Mouse (Mus musculus) myocyte (in vitro differentiated cells): Measurements from ENCODE around the gene Gadd45b. TPM values are rescaled to one million over a fixed set of nuclear protein-coding genes. Genes with fewer than 3 reads are reported as not detected.
A peak's percentile ranks its signal among the peaks of the same experiment; 100 is the strongest.

Experiments
- H3K27me3 ChIP-seq: one replicate; pipeline ENCODE4 v1.6.1; 2011; ENCODE audit not compliant: control insufficient read depth, insufficient read depth, insufficient read length
- H3K36me3 ChIP-seq: one replicate; pipeline ENCODE4 v1.6.1; 2011; ENCODE audit not compliant: control insufficient read depth, insufficient read depth
- H3K4me2 ChIP-seq: one replicate; pipeline ENCODE4 v1.6.1; 2011; ENCODE audit warnings: low read depth, control low read depth
- H3K4me3 ChIP-seq: one replicate; pipeline ENCODE4 v1.5.1; 2011; ENCODE audit warnings: mild to moderate bottlenecking, control low read depth, moderate library complexity
- H3K79me2 ChIP-seq: one replicate; pipeline ENCODE4 v1.6.1; 2011; ENCODE audit not compliant: control insufficient read depth, insufficient read depth
- H3ac ChIP-seq: one replicate; pipeline ENCODE4 v1.6.1; 2011; ENCODE audit not compliant: control insufficient read depth, insufficient read length
- CEBPB ChIP-seq: IDR thresholded peaks from 2 replicates; pipeline ENCODE4 v1.6.1; 2011; ENCODE audit warnings: mild to moderate bottlenecking, moderate library complexity; ENCODE audit not compliant: poor library complexity, insufficient read depth, severe bottlenecking
- E2F4 ChIP-seq: IDR thresholded peaks from one replicate; pipeline ENCODE4 v1.6.1; 2011; ENCODE audit warnings: mild to moderate bottlenecking, control low read depth, moderate library complexity; ENCODE audit not compliant: insufficient read depth
- MAX ChIP-seq: IDR thresholded peaks from one replicate; pipeline ENCODE4 v1.6.1; 2011; ENCODE audit warnings: low read depth, mild to moderate bottlenecking, control low read depth
- MYOD1 ChIP-seq, 3 experiments: IDR thresholded peaks; one replicate each; pipeline ENCODE4 v1.6.1; 2011; ENCODE audit warnings: control low read depth in 2 of 3, low read depth in 2 of 3, mild to moderate bottlenecking in 2 of 3, moderate library complexity in 1 of 3; ENCODE audit not compliant: insufficient read length in 2 of 3, control insufficient read depth in 1 of 3
- MYOG ChIP-seq, 3 experiments: IDR thresholded peaks; one replicate each; pipeline ENCODE4 v1.6.1; 2011; ENCODE audit warnings: control low read depth in 2 of 3, low read depth in 2 of 3, mild to moderate bottlenecking in 2 of 3; ENCODE audit not compliant: insufficient read length in 2 of 3, control insufficient read depth in 1 of 3, insufficient read depth in 1 of 3
- POLR2A ChIP-seq: IDR thresholded peaks from one replicate; pipeline ENCODE4 v1.6.1; 2011; ENCODE audit warnings: low read depth, mild to moderate bottlenecking, control low read depth, moderate library complexity; ENCODE audit not compliant: insufficient read length
- POLR2AphosphoS2 ChIP-seq: IDR thresholded peaks from one replicate; pipeline ENCODE4 v1.6.1; 2011; ENCODE audit warnings: low read depth, control low read depth; ENCODE audit not compliant: insufficient read length
- REST ChIP-seq: IDR thresholded peaks from one replicate; pipeline ENCODE4 v1.6.1; 2011; ENCODE audit warnings: mild to moderate bottlenecking, control low read depth, moderate library complexity; ENCODE audit not compliant: insufficient read depth, insufficient read length
- SRF ChIP-seq: IDR thresholded peaks from one replicate; pipeline ENCODE4 v1.6.1; 2011; ENCODE audit warnings: low read depth; ENCODE audit not compliant: control insufficient read depth, insufficient read length
- TCF12 ChIP-seq: IDR thresholded peaks from one replicate; pipeline ENCODE4 v1.6.1; 2011; ENCODE audit warnings: mild to moderate bottlenecking, control low read depth; ENCODE audit not compliant: poor library complexity, insufficient read depth, severe bottlenecking
- TCF3 ChIP-seq: IDR thresholded peaks from one replicate; pipeline ENCODE4 v1.6.1; 2011; ENCODE audit warnings: low read depth, control low read depth; ENCODE audit not compliant: insufficient read length
- USF1 ChIP-seq: IDR thresholded peaks from one replicate; pipeline ENCODE4 v1.6.1; 2011; ENCODE audit warnings: low read depth, mild to moderate bottlenecking, control low read depth, moderate library complexity
- polyA plus RNA-seq: library from polyadenylated mRNA; unstranded; fragments of >200 nt; fragmentation: generic; extraction: Trizol; gene quantifications from one replicate; pipeline ENCODE4 v1.2.1, GENCODE M21; 2012; ENCODE audit warnings: missing spikeins

The Gadd45b gene
- polyA plus RNA-seq, 1 experiment, result 52.2 TPM

DNA sequence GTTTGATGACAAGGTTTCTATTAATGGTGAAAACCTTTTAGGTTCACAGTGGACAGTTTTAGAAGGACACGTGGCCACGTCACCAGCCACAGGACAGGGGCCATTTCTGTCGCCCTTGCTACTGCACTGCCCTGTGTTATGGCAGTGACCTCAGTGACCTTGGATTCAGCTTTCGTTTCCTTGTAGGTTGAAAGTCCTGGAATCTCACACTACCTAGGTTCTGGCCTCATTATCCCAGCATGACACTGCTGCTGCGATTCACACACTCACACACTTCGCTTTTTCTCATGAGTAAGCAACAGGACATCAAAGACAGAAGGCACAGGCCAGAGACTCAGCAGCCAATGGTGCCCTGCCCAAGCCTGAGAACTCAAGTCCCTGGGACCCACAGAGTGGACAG, 27.0 kb downstream of the Gadd45b start:
- H3K36me3 ChIP-seq, result no peaks in the 10 kb centered on the region
- H3K79me2 ChIP-seq, result no peaks in the 10 kb centered on the region
- H3K4me2 ChIP-seq, result no peak overlapping the region
- no peak overlapping the region for H3ac ChIP-seq
- H3K4me3 ChIP-seq, result no peak overlapping the region
- no peaks in the 10 kb centered on the region for H3K27me3 ChIP-seq
- TF ChIP-seq POLR2A (no peak), POLR2AphosphoS2 (no peak), MAX (no peak), TCF12 (no peak), SRF (no peak), MYOD1 (IDR thresholded peaks at IDR 0.05; ENCODE audit: control insufficient read depth in 1 of 3, insufficient read length in 2 of 3, low read depth in 2 of 3) (no peak), CEBPB (no peak), REST (no peak), USF1 (no peak)

DNA sequence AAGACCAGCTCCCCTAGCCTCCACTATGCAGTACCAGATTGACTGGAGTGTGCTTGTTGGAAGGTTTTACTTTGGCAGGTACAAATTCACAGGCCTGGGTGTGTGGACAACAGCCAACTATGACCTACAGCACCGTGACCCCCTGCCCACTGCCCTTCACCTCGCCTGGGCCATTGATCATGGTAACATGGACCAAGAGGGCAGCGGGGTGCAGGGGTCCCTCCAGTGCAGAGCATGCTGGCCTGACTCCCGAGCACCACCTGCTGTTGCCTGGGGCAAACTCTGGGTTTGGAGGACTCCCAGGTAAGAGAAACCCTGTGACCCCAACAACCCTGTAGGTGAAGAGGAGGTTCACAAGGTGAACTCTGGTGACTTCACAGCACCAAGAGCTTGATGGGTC, 27.9 kb downstream of the Gadd45b start:
- Histone ChIP-seq H3K4me3 (no peak overlapping the region), H3K27me3 (no peaks in the 10 kb centered on the region), H3ac (no peak overlapping the region), H3K36me3 (no peaks in the 10 kb centered on the region), H3K4me2 (no peak overlapping the region), H3K79me2 (no peaks in the 10 kb centered on the region)
- no peak for TF ChIP-seq E2F4
- no peak for TF ChIP-seq TCF3

DNA sequence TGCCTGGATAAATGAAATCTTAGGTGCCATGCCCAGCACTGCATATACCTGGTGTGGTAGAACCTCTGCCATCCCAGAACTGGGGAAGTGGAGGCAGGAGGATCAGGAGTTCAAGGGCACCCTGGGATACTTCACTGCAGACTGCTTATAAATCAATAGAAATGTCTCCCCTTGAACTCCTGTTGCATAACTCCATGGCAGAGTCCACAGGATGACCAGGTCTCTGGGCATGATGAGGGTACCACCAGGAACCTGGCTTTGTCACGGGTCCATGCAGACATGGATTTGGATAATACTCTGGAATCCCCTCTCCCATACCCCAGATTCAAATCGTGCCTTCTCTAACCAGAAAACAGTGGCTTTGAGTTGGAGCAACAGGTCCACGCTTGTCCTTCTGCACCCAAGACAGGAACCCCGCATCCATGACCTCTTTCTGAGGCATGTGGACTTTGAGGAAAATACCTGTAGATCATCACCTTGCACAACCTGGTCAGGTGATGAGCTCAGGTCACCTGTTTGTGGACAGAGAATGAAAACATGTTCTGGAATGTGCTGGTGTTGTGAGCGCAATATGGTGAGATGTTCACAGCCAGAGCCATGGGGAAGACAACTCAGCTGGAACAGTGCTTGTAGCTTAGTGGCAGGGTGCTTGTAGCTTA, 29.2 kb downstream of the Gadd45b start:
- Histone ChIP-seq H3K36me3 (no peaks in the 10 kb centered on the region), H3K79me2 (no peaks in the 10 kb centered on the region), H3K4me2 (no peak overlapping the region), H3K4me3 (no peak overlapping the region), H3ac (no peak overlapping the region), H3K27me3 (no peaks in the 10 kb centered on the region)
- TF ChIP-seq TCF12 (no peak), POLR2A (no peak), MYOG (IDR thresholded peaks at IDR 0.05; ENCODE audit: control insufficient read depth in 1 of 3, insufficient read depth in 1 of 3, insufficient read length in 2 of 3, low read depth in 2 of 3) (no peak), USF1 (no peak), MYOD1 (IDR thresholded peaks at IDR 0.05; ENCODE audit: control insufficient read depth in 1 of 3, insufficient read length in 2 of 3, low read depth in 2 of 3) (no peak), SRF (no peak)

DNA sequence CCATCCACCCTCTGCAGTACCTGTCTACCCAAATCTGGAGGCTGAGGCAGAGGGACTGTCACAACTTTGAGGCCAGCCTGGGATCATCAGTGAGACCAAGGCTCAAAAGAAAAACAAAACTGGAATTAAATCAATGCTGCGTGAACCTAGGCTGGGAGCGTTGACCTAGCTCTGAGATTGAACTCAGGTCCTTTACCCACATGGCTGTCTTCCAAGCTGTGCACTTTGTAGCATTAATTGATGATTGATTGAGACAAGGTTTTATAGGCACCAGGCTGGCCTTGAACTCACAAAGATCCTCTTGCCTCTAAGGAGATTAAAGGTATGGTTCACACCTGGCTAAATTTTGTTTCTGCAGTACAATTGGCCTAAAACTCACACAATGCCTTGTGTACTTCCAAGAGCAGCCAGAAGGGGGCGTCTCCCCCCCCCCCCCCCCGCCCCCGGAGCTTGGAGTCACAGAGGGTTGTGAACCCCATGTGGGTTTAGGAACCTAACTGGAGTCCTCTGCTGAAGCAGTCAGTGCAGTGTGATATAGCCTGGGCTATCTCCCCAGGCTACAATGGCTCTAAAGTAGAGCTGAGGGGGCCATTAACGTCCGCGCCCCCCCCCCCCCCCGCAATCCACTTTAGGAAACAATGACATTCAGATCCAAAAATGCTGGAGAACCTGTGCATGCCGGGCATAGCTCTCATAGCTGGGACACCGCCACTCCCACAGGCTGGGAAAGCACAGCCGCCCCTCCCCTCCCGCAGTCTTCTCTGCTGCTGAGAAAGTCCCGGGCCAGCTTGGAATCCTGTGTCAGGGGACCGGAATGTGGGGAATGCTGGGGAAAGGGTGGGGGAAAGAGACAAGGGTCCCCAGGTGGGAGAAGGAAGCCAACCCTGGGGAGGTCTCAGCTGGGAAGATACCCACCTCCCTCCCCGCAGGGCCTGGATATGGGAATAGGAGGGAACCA, 31.0 kb downstream of the Gadd45b start:
- Histone ChIP-seq H3ac (no peak overlapping the region), H3K4me2 (peak overlapping the region; percentile 73), H3K27me3 (no peaks in the 10 kb centered on the region), H3K36me3 (no peaks in the 10 kb centered on the region), H3K79me2 (no peaks in the 10 kb centered on the region), H3K4me3 (peak overlapping the region; percentile 4)
- no peak for TF ChIP-seq SRF
- TF ChIP-seq REST, result no peak
- no peak for TF ChIP-seq USF1
- peak; percentile 41 for TF ChIP-seq TCF3
- no peak for TF ChIP-seq POLR2AphosphoS2
- TF ChIP-seq MAX, result no peak
- TF ChIP-seq E2F4, result no peak
- TF ChIP-seq MYOG (IDR thresholded peaks at IDR 0.05; ENCODE audit: control insufficient read depth in 1 of 3, insufficient read depth in 1 of 3, insufficient read length in 2 of 3, low read depth in 2 of 3), result peak in 2 of 3 experiments; percentile 66 to 89
- TF ChIP-seq POLR2A, result no peak
- TF ChIP-seq MYOD1 (IDR thresholded peaks at IDR 0.05; ENCODE audit: control insufficient read depth in 1 of 3, insufficient read length in 2 of 3, low read depth in 2 of 3), result peak; percentile 7 to 74 (median 51)
- no peak for TF ChIP-seq TCF12
- TF ChIP-seq CEBPB, result no peak

DNA sequence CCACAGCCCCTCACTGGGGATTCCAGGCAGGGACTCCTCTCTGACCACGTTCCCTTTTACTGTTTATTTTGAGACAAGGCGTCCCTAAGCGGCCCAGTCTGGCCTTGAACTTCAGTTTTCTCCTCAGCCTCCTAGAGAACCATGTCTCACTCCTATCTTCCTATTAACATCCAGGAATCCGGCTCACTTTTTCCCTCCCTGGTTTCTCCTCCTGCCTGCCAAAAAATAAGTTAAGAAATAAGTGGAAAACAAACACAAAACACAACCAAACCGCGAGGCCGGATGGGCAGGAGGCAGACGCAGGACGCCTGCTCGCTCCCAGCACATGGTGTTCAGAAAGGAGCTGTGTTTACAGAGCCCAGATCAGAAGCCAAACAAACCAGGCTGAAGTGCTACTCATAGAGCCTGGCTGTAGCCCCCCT, 32.2 kb downstream of the Gadd45b start:
- Histone ChIP-seq H3K27me3 (no peaks in the 10 kb centered on the region), H3K4me2 (no peak overlapping the region), H3K36me3 (no peaks in the 10 kb centered on the region), H3K4me3 (peak overlapping the region; percentile 4), H3ac (no peak overlapping the region), H3K79me2 (no peaks in the 10 kb centered on the region)
- no peak for TF ChIP-seq MYOD1 (IDR thresholded peaks at IDR 0.05; ENCODE audit: control insufficient read depth in 1 of 3, insufficient read length in 2 of 3, low read depth in 2 of 3)
- TF ChIP-seq TCF12, result no peak
- TF ChIP-seq USF1, result no peak
- no peak for TF ChIP-seq MYOG (IDR thresholded peaks at IDR 0.05; ENCODE audit: control insufficient read depth in 1 of 3, insufficient read depth in 1 of 3, insufficient read length in 2 of 3, low read depth in 2 of 3)
- no peak for TF ChIP-seq MAX
- TF ChIP-seq POLR2A, result no peak
- TF ChIP-seq TCF3, result no peak
